Mouse (Mus musculus) E14TG2a.4 (cell line): ENCODE results near the gene Ddx28.

Experiments used
- H3K27me3 ChIP-seq: 2 replicates; pipeline ENCODE4 v1.6.1; 2014; ENCODE audit warnings: low read length, control low read depth; ENCODE audit not compliant: insufficient read depth
- H3K36me3 ChIP-seq: 2 replicates; pipeline ENCODE4 v1.6.1; 2014; ENCODE audit warnings: low read length, control low read depth; ENCODE audit not compliant: insufficient read depth
- H3K4me1 ChIP-seq: replicated peaks from 2 replicates; pipeline ENCODE4 v1.6.1; 2014; ENCODE audit warnings: low read depth, low read length, control low read depth
- H3K4me3 ChIP-seq: replicated peaks from 2 replicates; pipeline ENCODE4 v1.5.1; 2014; ENCODE audit warnings: mild to moderate bottlenecking, low read length
- H3K9me3 ChIP-seq: 2 replicates; pipeline ENCODE4 v1.6.1; 2014; ENCODE audit warnings: low read length, control low read depth
- CTCF ChIP-seq: conservative IDR thresholded peaks from 2 replicates; pipeline ENCODE4 v1.5.1; 2014; ENCODE audit warnings: low read length
- NANOG ChIP-seq: IDR thresholded peaks from 2 replicates; pipeline ENCODE4 v1.6.1; 2014; ENCODE audit warnings: borderline replicate concordance, low read length, mixed read lengths
- POU5F1 ChIP-seq: IDR thresholded peaks from 2 replicates; pipeline ENCODE4 v1.6.1; 2014; ENCODE audit warnings: low read length, borderline replicate concordance

The Ddx28 gene

GRCm38 (mm10) chr8:106052510-106053089 is 40.9 kb upstream of the Ddx28 start:
- no peak overlapping the region for H3K4me3 ChIP-seq
- no peaks in the 10 kb centered on the region for H3K9me3 ChIP-seq
- no peaks in the 10 kb centered on the region for H3K27me3 ChIP-seq
- peaks cover 34% of the 10 kb centered on the region for H3K4me1 ChIP-seq
- peaks cover 59% of the 10 kb centered on the region for H3K36me3 ChIP-seq
- TF ChIP-seq NANOG, result no peak
- TF ChIP-seq POU5F1, result no peak
- TF ChIP-seq CTCF, result no peak

- Histone ChIP-seq H3K4me1 (peaks cover 41% of the 10 kb centered on the region), H3K4me3 (no peak overlapping the region), H3K36me3 (peaks cover 71% of the 10 kb centered on the region), H3K9me3 (no peaks in the 10 kb centered on the region), H3K27me3 (no peaks in the 10 kb centered on the region)
- no peak for TF ChIP-seq NANOG
- no peak for TF ChIP-seq CTCF
- no peak for TF ChIP-seq POU5F1
Measured at GRCm38 (mm10) chr8:106051068-106051467, 39.4 kb upstream of the Ddx28 start.

GRCm38 (mm10) chr8:106049840-106050239 is 38.2 kb upstream of the Ddx28 start:
- H3K9me3 ChIP-seq, result no peaks in the 10 kb centered on the region
- no peaks in the 10 kb centered on the region for H3K27me3 ChIP-seq
- peaks cover 79% of the 10 kb centered on the region for H3K36me3 ChIP-seq
- no peak overlapping the region for H3K4me3 ChIP-seq
- TF ChIP-seq NANOG (no peak), CTCF (no peak), POU5F1 (no peak)
- peaks cover 28% of the 10 kb centered on the region for H3K4me1 ChIP-seq

GRCm38 (mm10) chr8:106047854-106048630 is 36.4 kb upstream of the Ddx28 start:
- TF ChIP-seq NANOG, result no peak
- TF ChIP-seq CTCF, result no peak
- no peak for TF ChIP-seq POU5F1
- Histone ChIP-seq H3K4me3 (no peak overlapping the region), H3K4me1 (peaks cover 10% of the 10 kb centered on the region), H3K36me3 (peaks cover 85% of the 10 kb centered on the region), H3K9me3 (no peaks in the 10 kb centered on the region), H3K27me3 (no peaks in the 10 kb centered on the region)

- no peak for TF ChIP-seq NANOG
- TF ChIP-seq CTCF, result no peak
- no peak for TF ChIP-seq POU5F1
- peaks cover 7% of the 10 kb centered on the region for H3K4me1 ChIP-seq
- H3K4me3 ChIP-seq, result no peak overlapping the region
- peaks cover 77% of the 10 kb centered on the region for H3K36me3 ChIP-seq
- H3K27me3 ChIP-seq, result no peaks in the 10 kb centered on the region
- H3K9me3 ChIP-seq, result no peaks in the 10 kb centered on the region
Measured at GRCm38 (mm10) chr8:106046872-106047559, 35.3 kb upstream of the Ddx28 start.

- H3K4me1 ChIP-seq, result peaks cover 11% of the 10 kb centered on the region
- TF ChIP-seq NANOG, result no peak
- no peak for TF ChIP-seq CTCF
- TF ChIP-seq POU5F1, result no peak
- H3K4me3 ChIP-seq, result no peak overlapping the region
- no peaks in the 10 kb centered on the region; the same call in 1 of the 2 replicates for H3K27me3 ChIP-seq
- H3K36me3 ChIP-seq, result peaks cover 59% of the 10 kb centered on the region
- H3K9me3 ChIP-seq, result no peaks in the 10 kb centered on the region
Measured at GRCm38 (mm10) chr8:106044151-106044550, 32.5 kb upstream of the Ddx28 start.

- TF ChIP-seq CTCF, result no peak
- TF ChIP-seq POU5F1, result no peak
- no peak for TF ChIP-seq NANOG
- no peaks in the 10 kb centered on the region for H3K9me3 ChIP-seq
- H3K36me3 ChIP-seq, result peaks cover 57% of the 10 kb centered on the region
- no peaks in the 10 kb centered on the region; the same call in 1 of the 2 replicates for H3K27me3 ChIP-seq
- H3K4me3 ChIP-seq, result no peak overlapping the region
- H3K4me1 ChIP-seq, result peaks cover 11% of the 10 kb centered on the region
Measured at GRCm38 (mm10) chr8:106043055-106043454, 31.4 kb upstream of the Ddx28 start.

- Histone ChIP-seq H3K4me1 (0 out of 2 replicates have a peak, but pooled peaks cover 4% of the 10 kb centered on the region), H3K9me3 (no peaks in the 10 kb centered on the region), H3K36me3 (peaks cover 60% of the 10 kb centered on the region), H3K27me3 (no peaks in the 10 kb centered on the region; the same call in 1 of the 2 replicates), H3K4me3 (no peak overlapping the region)
- TF ChIP-seq CTCF (no peak), NANOG (no peak), POU5F1 (no peak)
Measured at GRCm38 (mm10) chr8:106040218-106040617, 28.5 kb upstream of the Ddx28 start.
